Comparison of ENCODE assay signal across 8 mouse cellular contexts in genomic region chr11:19531255-19532003, GRCm38 (mm10).
A peak's percentile ranks its signal among the peaks of the same experiment; 100 is the strongest.
DNase-seq lines count a peak whose midpoint lies in the region; ATAC-seq lines count a peak whose summit lies in the region.

No protein-coding gene starts in this region.

- H3K27me3 ChIP-seq in embryonic facial prominence, embryonic 15.5 days = no peaks in the 10 kb centered on the region
- 0 out of 2 replicates have a peak, but pooled peaks cover 5% of the 10 kb centered on the region for H3K27me3 ChIP-seq in midbrain, embryonic 15.5 days (replicated peaks)

- no peak for ATAC-seq in embryonic facial prominence, embryonic 15.5 days (ENCODE audit: insufficient number of reproducible peaks, low FRiP score, low TSS enrichment, low read depth)
- ATAC-seq in midbrain, embryonic 15.5 days (replicated peaks) = peak; percentile 51; the same call in 1 of the 2 replicates

- no peak overlapping the region for H3K4me2 ChIP-seq in embryonic facial prominence, embryonic 15.5 days (replicated peaks)
- peak overlapping the region; percentile 38 for H3K4me2 ChIP-seq in midbrain, embryonic 15.5 days

- peak; percentile 55 to 71 for DNase-seq in cerebellum, postnatal 14 days
- DNase-seq in cerebellum, adult 18-20 months = no peak
- DNase-seq in kidney, postnatal 14 days = peak; percentile 49
- DNase-seq in c-Kit-positive CD71-positive TER-119-positive erythroid progenitor cells, embryonic 14.5 days (ENCODE audit: low spot score) = no peak
- no peak for DNase-seq in ovary, postnatal 14 days (ENCODE audit: low spot score)
- DNase-seq in spleen, postnatal 10 days (ENCODE audit: low spot score in 2 of 2) = no peak

- H3K4me1 ChIP-seq in embryonic facial prominence, embryonic 15.5 days = peaks cover 24% of the 10 kb centered on the region
- peaks cover 23% of the 10 kb centered on the region for H3K4me1 ChIP-seq in midbrain, embryonic 15.5 days

- no peaks in the 10 kb centered on the region for H3K36me3 ChIP-seq in embryonic facial prominence, embryonic 15.5 days
- H3K36me3 ChIP-seq in midbrain, embryonic 15.5 days (replicated peaks) = no peaks in the 10 kb centered on the region

- no peak overlapping the region for H3K4me3 ChIP-seq in embryonic facial prominence, embryonic 15.5 days (replicated peaks)
- no peak overlapping the region for H3K4me3 ChIP-seq in midbrain, embryonic 15.5 days

- H3K9ac ChIP-seq in embryonic facial prominence, embryonic 15.5 days = no peak overlapping the region
- peak overlapping the region; percentile 12; the same call in 1 of the 2 replicates for H3K9ac ChIP-seq in midbrain, embryonic 15.5 days

- H3K9me3 ChIP-seq in embryonic facial prominence, embryonic 15.5 days (replicated peaks) = no peaks in the 10 kb centered on the region
- no peaks in the 10 kb centered on the region for H3K9me3 ChIP-seq in midbrain, embryonic 15.5 days

- 43% methylated on average over 20 of the region's 20 CpGs for WGBS in embryonic facial prominence, embryonic 15.5 days
- 14% methylated on average over 20 of the region's 20 CpGs for WGBS in midbrain, embryonic 15.5 days

- 0 out of 2 replicates have a peak overlapping the region, but pooled peaks have one; percentile 22 for H3K27ac ChIP-seq in embryonic facial prominence, embryonic 15.5 days (replicated peaks)
- H3K27ac ChIP-seq in midbrain, embryonic 15.5 days = no peak overlapping the region

Comparison
In these comparisons a context has a peak if more than half of its experiments do, and no peak if none do; other contexts are left out.
1. DNase-seq: peak in cerebellum, postnatal 14 days (2 of 2) and kidney, postnatal 14 days (single experiment); none in cerebellum, adult 18-20 months (0 of 2), c-Kit-positive CD71-positive TER-119-positive erythroid progenitor cells, embryonic 14.5 days (single experiment), ovary, postnatal 14 days (single experiment) and spleen, postnatal 10 days (0 of 2).